Mouse (Mus musculus) cerebellum, postnatal 10 days (tissue): Measurements from ENCODE around the gene Nxpe5.
A peak's percentile ranks its signal among the peaks of the same experiment; 100 is the strongest.

Experiments used
- DNase-seq, 2 experiments: peaks; one replicate each; pipeline ENCODE4 v3.0.0; 2021; ENCODE audit warnings: mixed read lengths in 2 of 2

Nxpe5 gene

GRCm38 (mm10) chr5:138253061-138253460 is 27.4 kb downstream of the Nxpe5 start:
- no peak for DNase-seq

GRCm38 (mm10) chr5:138255353-138256093 is 29.8 kb downstream of the Nxpe5 start, which contains the start of gene Lamtor4:
TSS of gene Lamtor4 (plus strand) at chr5:138255482.
- DNase-seq, result peak; percentile 95 to 96

GRCm38 (mm10) chr5:138256094-138256467 is 30.4 kb downstream of the Nxpe5 start:
- DNase-seq, result no peak

- DNase-seq, result no peak
Observed at GRCm38 (mm10) chr5:138256966-138257584, 31.4 kb downstream of the Nxpe5 start.

- no peak for DNase-seq
Observed at GRCm38 (mm10) chr5:138257585-138257978, 31.9 kb downstream of the Nxpe5 start.

- DNase-seq, result no peak
Observed at GRCm38 (mm10) chr5:138258078-138258477, 32.4 kb downstream of the Nxpe5 start.

GRCm38 (mm10) chr5:138258542-138258941 is 32.8 kb downstream of the Nxpe5 start:
- DNase-seq, result no peak

GRCm38 (mm10) chr5:138258993-138259392 is 33.3 kb downstream of the Nxpe5 start:
- no peak for DNase-seq

- DNase-seq, result no peak
Observed at GRCm38 (mm10) chr5:138260051-138260450, 34.4 kb downstream of the Nxpe5 start.

GRCm38 (mm10) chr5:138260834-138261233 is 35.1 kb downstream of the Nxpe5 start:
- DNase-seq, result no peak

GRCm38 (mm10) chr5:138262001-138262400 is 36.3 kb downstream of the Nxpe5 start:
- no peak for DNase-seq

GRCm38 (mm10) chr5:138262582-138263240 is 37.0 kb downstream of the Nxpe5 start:
- no peak for DNase-seq

- DNase-seq, result peak; percentile 97
Observed at GRCm38 (mm10) chr5:138263260-138264206, 37.8 kb downstream of the Nxpe5 start, which contains the start of gene BC037034. TSS of gene BC037034 (minus strand) at chr5:138264033.

GRCm38 (mm10) chr5:138264207-138264578 is 38.5 kb downstream of the Nxpe5 start:
- no peak for DNase-seq

- DNase-seq, result no peak
Observed at GRCm38 (mm10) chr5:138265712-138266111, 40.0 kb downstream of the Nxpe5 start.

GRCm38 (mm10) chr5:138267114-138267513 is 41.4 kb downstream of the Nxpe5 start:
- DNase-seq, result no peak

- no peak for DNase-seq
Observed at GRCm38 (mm10) chr5:138268980-138269379, 43.3 kb downstream of the Nxpe5 start.

- no peak for DNase-seq
Observed at GRCm38 (mm10) chr5:138271232-138271631, 45.5 kb downstream of the Nxpe5 start.

GRCm38 (mm10) chr5:138272409-138272923 is 46.8 kb downstream of the Nxpe5 start, which contains the start of gene Gal3st4:
TSS of gene Gal3st4 (minus strand) at chr5:138272840.
- DNase-seq, result no peak

GRCm38 (mm10) chr5:138274186-138274585 is 48.5 kb downstream of the Nxpe5 start:
- no peak for DNase-seq

GRCm38 (mm10) chr5:138275216-138276050 is 49.7 kb downstream of the Nxpe5 start:
- no peak for DNase-seq
